Mouse (Mus musculus): ENCODE measurements around the gene Ralgds. TPM values are rescaled to one million over a fixed set of nuclear protein-coding genes. Genes with fewer than 3 reads are reported as not detected.

Gene Ralgds
- 59.3 and 67.5 TPM in 2 replicates for polyA plus RNA-seq (2014; fragmentation: Nextera tagmentation; extraction: Ambion mirVana)

DNA sequence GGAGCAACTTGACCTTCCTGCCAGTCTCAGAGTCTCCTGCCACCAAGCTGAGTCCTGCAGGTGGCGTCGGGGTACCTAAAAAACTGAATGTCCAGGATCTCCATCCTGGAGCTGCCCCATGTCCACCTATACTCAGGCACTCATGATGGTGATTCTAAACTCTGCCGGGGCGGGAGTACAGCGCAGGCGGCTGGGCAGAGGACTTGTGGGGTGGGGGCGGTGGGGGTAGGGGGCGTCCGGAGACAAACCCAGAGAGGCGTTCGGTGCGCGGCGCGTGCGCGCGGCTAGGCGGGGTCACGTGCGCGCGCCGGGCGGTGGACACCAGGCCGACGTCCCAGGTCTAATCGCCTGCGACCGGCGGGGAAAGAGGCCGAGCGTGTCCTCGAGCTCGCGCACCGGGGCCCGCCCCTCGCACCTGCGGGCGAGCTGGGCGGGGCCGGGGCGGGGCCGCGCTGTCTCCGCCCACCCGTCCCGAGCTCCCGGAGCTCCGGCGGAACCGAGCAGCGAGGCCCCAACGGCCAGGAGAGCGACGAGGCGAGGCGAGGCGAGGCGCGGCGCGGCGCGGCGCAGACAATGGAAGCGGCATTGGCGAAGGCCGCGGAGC is at the start of gene Ralgds:
Gene Ralgds (plus strand): TSS at position 328 of the 604 bp plus-strand sequence.
- H3K36me3 ChIP-seq (ENCODE audit: control insufficient read depth, insufficient read depth, low read length), result 0 out of 2 replicates have a peak, but pooled peaks cover 5% of the 10 kb centered on the region
- peak within 1 kb of the TSS; percentile 94 for H3K4me2 ChIP-seq (ENCODE audit: low read depth, low read length)
- peaks cover 7% of the 10 kb centered on the region; the same call in 1 of the 2 replicates for H3K4me1 ChIP-seq (ENCODE audit: control insufficient read depth, insufficient read depth, low read length)
- ATAC-seq (ENCODE audit: low read depth) (peak; percentile 80), DNase-seq (ENCODE audit: low spot score) (peak; percentile 69)
- peak within 1 kb of the TSS; percentile 82 for H3K4me3 ChIP-seq (ENCODE audit: low read depth, low read length)
- H3K9me3 ChIP-seq (ENCODE audit: control insufficient read depth, low read length), result no peaks in the 10 kb centered on the region
- 0% methylated on average over 12 of the region's 71 CpGs for WGBS
- H3K9ac ChIP-seq (ENCODE audit: low read depth, low read length), result peak within 1 kb of the TSS; percentile 90
- peak within 1 kb of the TSS; percentile 71 for H3K27ac ChIP-seq (replicated peaks; ENCODE audit: low read depth, low read length)
- no peaks in the 10 kb centered on the region for H3K27me3 ChIP-seq (replicated peaks; ENCODE audit: control insufficient read depth, insufficient read depth, low read length)

DNA sequence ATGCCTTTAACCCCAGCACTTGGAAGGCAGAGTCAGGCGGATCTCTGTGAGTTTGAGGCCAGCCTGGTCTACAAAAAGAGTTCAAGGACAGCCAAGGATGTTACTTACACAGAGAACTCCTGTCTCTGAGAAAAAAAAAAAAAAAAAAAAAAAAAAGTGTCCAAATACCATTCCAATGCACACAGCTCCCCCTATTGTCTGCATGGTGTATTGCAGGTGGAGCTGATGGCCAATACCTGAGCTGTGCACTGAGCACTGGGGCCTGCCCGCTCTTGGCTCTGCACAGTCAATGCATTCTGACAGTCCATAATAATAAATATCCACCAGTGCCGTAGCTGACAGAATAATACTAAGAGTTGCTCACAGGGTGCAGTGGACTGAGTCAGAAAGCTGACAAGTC is 49.0 kb upstream of the Ralgds start:
- Histone ChIP-seq H3K4me3 (ENCODE audit: low read depth, low read length) (no peak overlapping the region), H3K9ac (ENCODE audit: low read depth, low read length) (no peak overlapping the region), H3K4me2 (ENCODE audit: low read depth, low read length) (no peak overlapping the region), H3K36me3 (ENCODE audit: control insufficient read depth, insufficient read depth, low read length) (no peaks in the 10 kb centered on the region), H3K4me1 (ENCODE audit: control insufficient read depth, insufficient read depth, low read length) (peaks cover 6% of the 10 kb centered on the region), H3K27me3 (replicated peaks; ENCODE audit: control insufficient read depth, insufficient read depth, low read length) (no peaks in the 10 kb centered on the region), H3K9me3 (ENCODE audit: control insufficient read depth, low read length) (no peaks in the 10 kb centered on the region), H3K27ac (replicated peaks; ENCODE audit: low read depth, low read length) (no peak overlapping the region)
- WGBS, result 36% methylated on average over 3 of the region's 3 CpGs
- DNase-seq (ENCODE audit: low spot score) (no peak), ATAC-seq (ENCODE audit: low read depth) (no peak)

DNA sequence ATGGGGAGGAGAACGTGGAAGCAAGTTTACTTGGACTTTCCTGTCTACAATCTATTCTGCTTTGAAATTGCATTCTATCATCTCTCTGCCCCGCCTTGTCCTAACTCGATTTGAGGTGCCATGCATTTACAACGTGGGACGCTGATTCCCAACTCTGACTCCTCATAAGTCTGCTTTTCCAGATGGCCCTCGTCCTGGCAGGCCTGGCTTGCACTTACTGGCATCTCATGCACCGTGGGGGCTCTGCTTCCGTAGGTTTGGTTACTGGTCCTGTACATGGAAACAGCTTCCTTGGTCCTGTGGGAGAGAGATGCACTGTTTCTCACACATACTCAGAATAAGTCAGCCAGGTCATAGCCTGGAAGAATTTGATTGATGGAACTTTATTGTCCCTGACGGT is 48.0 kb upstream of the Ralgds start:
- peaks cover 10% of the 10 kb centered on the region for H3K36me3 ChIP-seq (ENCODE audit: control insufficient read depth, insufficient read depth, low read length)
- no peaks in the 10 kb centered on the region for H3K27me3 ChIP-seq (replicated peaks; ENCODE audit: control insufficient read depth, insufficient read depth, low read length)
- no peak overlapping the region for H3K4me3 ChIP-seq (ENCODE audit: low read depth, low read length)
- H3K4me1 ChIP-seq (ENCODE audit: control insufficient read depth, insufficient read depth, low read length), result peaks cover 7% of the 10 kb centered on the region
- H3K4me2 ChIP-seq (ENCODE audit: low read depth, low read length), result no peak overlapping the region
- ATAC-seq (ENCODE audit: low read depth), result no peak
- H3K27ac ChIP-seq (replicated peaks; ENCODE audit: low read depth, low read length), result no peak overlapping the region
- DNase-seq (ENCODE audit: low spot score), result no peak
- H3K9ac ChIP-seq (ENCODE audit: low read depth, low read length), result no peak overlapping the region
- 81% methylated on average over 9 of the region's 9 CpGs for WGBS
- H3K9me3 ChIP-seq (ENCODE audit: control insufficient read depth, low read length), result no peaks in the 10 kb centered on the region

DNA sequence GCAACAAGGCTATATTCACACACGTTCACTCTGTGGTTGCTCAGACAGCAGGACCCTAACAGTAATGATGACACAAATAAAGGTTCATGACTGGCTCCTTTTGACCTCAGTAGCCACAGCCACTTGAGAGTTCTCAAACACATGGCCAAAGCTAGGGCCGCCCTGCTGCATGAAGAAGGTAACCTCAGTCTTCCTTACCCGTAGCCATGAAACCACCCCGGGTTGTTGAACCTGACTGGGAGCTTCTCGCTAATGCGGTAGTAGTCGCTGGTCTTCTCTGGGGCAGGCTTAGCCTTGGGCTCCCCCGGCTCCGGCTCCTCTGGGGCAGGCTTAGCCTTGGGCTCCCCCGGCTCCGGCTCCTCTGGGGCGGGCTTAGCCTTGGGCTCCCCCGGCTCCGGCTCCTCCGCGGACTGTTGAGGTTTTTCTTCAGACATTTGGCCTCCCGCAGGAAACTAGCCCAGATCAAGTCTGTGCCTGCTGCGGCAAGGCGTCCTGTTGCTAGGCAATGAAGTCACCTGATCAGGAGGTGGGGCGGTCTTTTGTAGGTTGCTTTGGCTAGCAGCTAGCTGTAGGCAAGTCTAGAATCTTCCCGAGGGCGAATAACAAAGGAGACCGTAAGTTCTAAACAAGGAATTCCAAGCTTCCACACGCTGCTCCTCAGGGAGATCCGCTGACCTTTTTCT is 46.9 kb upstream of the Ralgds start, which contains the start of gene 1700007K13Rik:
Gene 1700007K13Rik (minus strand): TSS at position 497 of the 683 bp plus-strand sequence.
- Histone ChIP-seq H3K4me3 (ENCODE audit: low read depth, low read length) (peak within 1 kb of the TSS; percentile 27), H3K27ac (replicated peaks; ENCODE audit: low read depth, low read length) (no peak within 1 kb of the TSS), H3K9me3 (ENCODE audit: control insufficient read depth, low read length) (no peaks in the 10 kb centered on the region), H3K4me1 (ENCODE audit: control insufficient read depth, insufficient read depth, low read length) (peaks cover 7% of the 10 kb centered on the region), H3K9ac (ENCODE audit: low read depth, low read length) (peak within 1 kb of the TSS; percentile 49), H3K27me3 (replicated peaks; ENCODE audit: control insufficient read depth, insufficient read depth, low read length) (no peaks in the 10 kb centered on the region), H3K4me2 (ENCODE audit: low read depth, low read length) (peak within 1 kb of the TSS; percentile 56), H3K36me3 (ENCODE audit: control insufficient read depth, insufficient read depth, low read length) (peaks cover 20% of the 10 kb centered on the region)
- ATAC-seq (ENCODE audit: low read depth) (peak; percentile 81), DNase-seq (ENCODE audit: low spot score) (peak; percentile 92)
- WGBS, result 3% methylated on average over 25 of the region's 25 CpGs

DNA sequence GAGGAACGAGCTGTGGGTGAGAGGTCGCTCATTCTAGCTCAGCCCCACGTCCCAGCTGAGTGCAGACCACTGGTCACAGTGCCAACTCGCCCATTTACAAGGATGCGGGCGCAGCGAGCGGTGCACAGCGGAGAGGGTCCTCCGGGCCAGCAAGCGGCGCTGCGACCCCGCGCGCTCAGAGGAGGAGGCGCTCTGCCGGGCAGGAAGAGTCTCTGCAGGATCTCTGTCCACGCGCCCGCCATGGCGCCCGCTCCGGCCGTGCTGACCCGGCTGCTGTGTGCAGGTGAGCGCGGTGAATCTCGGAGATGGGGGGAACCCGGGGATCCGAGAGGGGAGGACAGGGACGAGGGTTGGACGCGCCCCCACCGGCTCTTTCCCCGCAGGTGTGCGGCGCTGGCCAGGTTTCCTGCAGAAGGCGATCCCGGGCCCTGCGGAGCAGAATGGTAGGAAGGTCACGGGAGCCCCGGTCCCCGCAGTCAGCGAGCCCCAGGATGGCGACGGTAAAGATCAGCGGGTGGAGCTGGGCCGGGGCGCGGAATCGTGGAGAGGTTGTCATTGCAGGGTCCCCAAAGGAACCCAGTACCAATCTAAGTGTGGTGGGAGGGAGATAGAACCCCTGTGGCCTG is 45.0 kb upstream of the Ralgds start, which contains the start of gene Mrps2:
Gene Mrps2 (plus strand): TSS at position 207 of the 626 bp plus-strand sequence.
- Histone ChIP-seq H3K4me2 (ENCODE audit: low read depth, low read length) (peak within 1 kb of the TSS; percentile 87), H3K9ac (ENCODE audit: low read depth, low read length) (peak within 1 kb of the TSS; percentile 81)
- 0% methylated on average over 41 of the region's 52 CpGs for WGBS

DNA sequence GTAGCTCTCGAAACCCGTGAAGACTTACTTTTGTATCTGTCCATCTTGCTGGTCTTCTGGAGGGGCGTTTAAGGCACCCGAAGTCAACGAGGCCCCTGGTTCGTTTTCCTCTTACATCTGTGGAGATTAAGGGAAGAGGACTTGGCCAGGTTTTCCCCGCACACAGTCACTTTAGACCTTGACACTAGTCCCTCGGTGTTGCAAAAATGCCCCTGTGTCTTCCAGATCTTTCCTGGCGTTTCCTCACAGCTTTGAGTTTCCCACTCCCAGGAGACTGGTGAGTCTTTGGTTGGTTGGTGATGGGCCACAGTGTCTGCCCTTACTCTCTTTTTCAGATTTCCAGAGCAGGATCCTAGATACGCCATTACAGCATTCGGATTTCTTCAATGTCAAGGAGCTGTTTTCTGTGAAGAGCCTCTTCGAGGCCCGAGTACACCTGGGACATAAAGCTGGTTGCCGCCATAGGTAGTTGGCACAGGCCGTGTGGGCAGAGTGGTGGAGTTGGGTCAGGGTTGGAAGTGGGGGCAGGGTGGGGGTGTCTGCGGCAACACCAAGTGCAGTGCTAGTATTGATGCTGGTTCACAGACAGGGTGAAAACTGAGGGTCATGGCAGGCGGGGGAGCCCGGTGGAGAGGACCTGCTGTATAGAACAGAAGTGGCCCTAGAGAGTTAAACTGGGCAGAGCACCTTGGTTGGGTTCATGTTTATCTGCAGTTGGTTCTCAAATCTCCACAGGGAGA is 44.3 kb upstream of the Ralgds start:
- peak overlapping the region; percentile 87 for H3K4me2 ChIP-seq (ENCODE audit: low read depth, low read length)
- peaks cover 7% of the 10 kb centered on the region for H3K4me1 ChIP-seq (ENCODE audit: control insufficient read depth, insufficient read depth, low read length)
- peak overlapping the region; percentile 66 for H3K4me3 ChIP-seq (ENCODE audit: low read depth, low read length)
- 55% methylated on average over 18 of the region's 18 CpGs for WGBS
- no peaks in the 10 kb centered on the region for H3K27me3 ChIP-seq (replicated peaks; ENCODE audit: control insufficient read depth, insufficient read depth, low read length)
- ATAC-seq (ENCODE audit: low read depth) (no peak), DNase-seq (ENCODE audit: low spot score) (no peak)
- H3K36me3 ChIP-seq (ENCODE audit: control insufficient read depth, insufficient read depth, low read length), result peaks cover 38% of the 10 kb centered on the region
- H3K27ac ChIP-seq (replicated peaks; ENCODE audit: low read depth, low read length), result no peak overlapping the region
- H3K9me3 ChIP-seq (ENCODE audit: control insufficient read depth, low read length), result no peaks in the 10 kb centered on the region; the same call in 1 of the 2 replicates
- H3K9ac ChIP-seq (ENCODE audit: low read depth, low read length), result peak overlapping the region; percentile 81

More for the DNA sequence above, 45.0 kb upstream of the Ralgds start, which contains the start of gene Mrps2:
- Histone ChIP-seq H3K9me3 (ENCODE audit: control insufficient read depth, low read length) (no peaks in the 10 kb centered on the region; the same call in 1 of the 2 replicates), H3K4me1 (ENCODE audit: control insufficient read depth, insufficient read depth, low read length) (peaks cover 7% of the 10 kb centered on the region), H3K27me3 (replicated peaks; ENCODE audit: control insufficient read depth, insufficient read depth, low read length) (no peaks in the 10 kb centered on the region), H3K36me3 (ENCODE audit: control insufficient read depth, insufficient read depth, low read length) (peaks cover 36% of the 10 kb centered on the region), H3K27ac (replicated peaks; ENCODE audit: low read depth, low read length) (no peak within 1 kb of the TSS), H3K4me3 (ENCODE audit: low read depth, low read length) (peak within 1 kb of the TSS; percentile 66)
- DNase-seq (ENCODE audit: low spot score) (peak; percentile 90), ATAC-seq (ENCODE audit: low read depth) (peak; percentile 94)

DNA sequence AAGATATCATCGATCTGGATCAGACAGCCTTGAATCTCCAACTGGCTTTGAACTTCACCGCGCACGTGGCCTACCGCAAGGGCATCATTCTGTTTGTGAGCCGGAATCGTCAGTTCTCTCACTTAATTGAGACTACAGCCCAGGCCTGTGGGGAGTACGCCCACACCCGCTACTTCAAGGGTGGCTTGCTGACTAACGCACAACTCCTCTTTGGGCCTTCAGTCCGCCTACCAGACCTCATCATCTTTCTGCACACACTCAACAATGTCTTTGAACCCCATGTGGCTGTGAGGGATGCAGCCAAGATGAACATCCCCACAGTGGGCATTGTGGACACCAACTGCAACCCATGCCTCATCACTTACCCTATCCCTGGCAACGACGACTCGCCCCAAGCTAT is 43.5 kb upstream of the Ralgds start:
- DNase-seq (ENCODE audit: low spot score), result no peak
- 96% methylated on average over 14 of the region's 14 CpGs for WGBS

DNA sequence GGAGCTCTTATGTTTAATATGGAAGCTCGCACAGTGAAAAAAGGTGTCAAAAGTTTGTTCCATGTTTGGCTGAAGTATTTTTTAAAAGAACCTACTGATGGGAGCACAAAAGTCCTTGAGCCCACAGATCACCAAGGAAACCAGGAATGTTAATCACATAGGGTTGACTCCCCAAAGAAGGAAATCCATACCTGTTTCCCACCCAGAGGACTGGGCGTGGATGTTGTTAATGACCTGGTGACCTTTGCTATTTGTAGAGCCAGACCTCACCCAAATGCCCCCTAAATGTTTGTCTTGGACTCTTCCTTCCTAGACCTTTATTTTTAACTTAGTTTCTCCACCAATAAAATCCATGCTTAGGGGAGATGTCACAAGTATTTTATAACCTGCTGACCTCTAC is 42.3 kb upstream of the Ralgds start:
- Histone ChIP-seq H3K9ac (ENCODE audit: low read depth, low read length) (no peak overlapping the region), H3K27me3 (replicated peaks; ENCODE audit: control insufficient read depth, insufficient read depth, low read length) (no peaks in the 10 kb centered on the region), H3K4me1 (ENCODE audit: control insufficient read depth, insufficient read depth, low read length) (peaks cover 7% of the 10 kb centered on the region), H3K4me3 (ENCODE audit: low read depth, low read length) (no peak overlapping the region), H3K4me2 (ENCODE audit: low read depth, low read length) (no peak overlapping the region), H3K36me3 (ENCODE audit: control insufficient read depth, insufficient read depth, low read length) (peaks cover 38% of the 10 kb centered on the region), H3K9me3 (ENCODE audit: control insufficient read depth, low read length) (no peaks in the 10 kb centered on the region; the same call in 1 of the 2 replicates), H3K27ac (replicated peaks; ENCODE audit: low read depth, low read length) (no peak overlapping the region)
- 93% methylated on average over 2 of the region's 2 CpGs for WGBS
- ATAC-seq (ENCODE audit: low read depth), result no peak
- no peak for DNase-seq (ENCODE audit: low spot score)

More for the DNA sequence above, 43.5 kb upstream of the Ralgds start:
- no peak overlapping the region for H3K4me3 ChIP-seq (ENCODE audit: low read depth, low read length)
- peaks cover 38% of the 10 kb centered on the region for H3K36me3 ChIP-seq (ENCODE audit: control insufficient read depth, insufficient read depth, low read length)
- H3K4me1 ChIP-seq (ENCODE audit: control insufficient read depth, insufficient read depth, low read length), result peaks cover 7% of the 10 kb centered on the region
- ATAC-seq (ENCODE audit: low read depth), result no peak
- H3K27me3 ChIP-seq (replicated peaks; ENCODE audit: control insufficient read depth, insufficient read depth, low read length), result no peaks in the 10 kb centered on the region
- H3K9ac ChIP-seq (ENCODE audit: low read depth, low read length), result no peak overlapping the region
- H3K4me2 ChIP-seq (ENCODE audit: low read depth, low read length), result no peak overlapping the region
- H3K27ac ChIP-seq (replicated peaks; ENCODE audit: low read depth, low read length), result no peak overlapping the region
- no peaks in the 10 kb centered on the region; the same call in 1 of the 2 replicates for H3K9me3 ChIP-seq (ENCODE audit: control insufficient read depth, low read length)
